Mouse (Mus musculus) G1E (cell line): ENCODE measurements around the gene Myo10.

ENCODE experiments used
- CTCF ChIP-seq: IDR thresholded peaks from 2 replicates; pipeline ENCODE4 v1.5.1; 2012; ENCODE audit warnings: low read depth, low read length, inconsistent platforms, mixed read lengths
- GATA1 ChIP-seq: IDR thresholded peaks from 2 replicates; pipeline ENCODE4 v1.6.1; 2012; ENCODE audit warnings: borderline replicate concordance, low read length, inconsistent platforms, mixed read lengths
- TAL1 ChIP-seq: conservative IDR thresholded peaks from 2 replicates; pipeline ENCODE4 v1.6.1; 2012; ENCODE audit warnings: low read depth, low read length, inconsistent platforms, mixed read lengths

- no peak for TF ChIP-seq CTCF
- no peak for TF ChIP-seq GATA1
- no peak for TF ChIP-seq TAL1
Observed at GRCm38 (mm10) chr15:25591964-25592363, 30.4 kb upstream of the Myo10 start.
